Mouse (Mus musculus): ENCODE measurements at regions not wholly inside any gene's neighbourhood (a gene's known extent, or its start where the extent isn't known, plus 50 kb on each side); places are given as distances from the start of the nearest gene placed in this dataset.

- Histone ChIP-seq H3K4me3 (no peak overlapping the region), H3K79me2 (ENCODE audit: control insufficient read depth, insufficient read depth) (no peaks in the 10 kb centered on the region), H3K27me3 (ENCODE audit: control insufficient read depth, insufficient read depth, insufficient read length) (no peaks in the 10 kb centered on the region), H3ac (ENCODE audit: control insufficient read depth, insufficient read length) (no peak overlapping the region), H3K4me2 (ENCODE audit: low read depth) (peak overlapping the region; percentile 51), H3K36me3 (ENCODE audit: control insufficient read depth, insufficient read depth) (no peaks in the 10 kb centered on the region)
- TF ChIP-seq MAX (IDR thresholded peaks at IDR 0.05; ENCODE audit: low read depth) (no peak), E2F4 (IDR thresholded peaks at IDR 0.05; ENCODE audit: insufficient read depth) (no peak), MYOG (IDR thresholded peaks at IDR 0.05; ENCODE audit: control insufficient read depth in 1 of 3, insufficient read depth in 1 of 3, insufficient read length in 2 of 3, low read depth in 2 of 3) (no peak), POLR2A (IDR thresholded peaks at IDR 0.05; ENCODE audit: insufficient read length, low read depth) (no peak), SRF (IDR thresholded peaks at IDR 0.05; ENCODE audit: control insufficient read depth, insufficient read length, low read depth) (no peak), TCF12 (IDR thresholded peaks at IDR 0.05; ENCODE audit: insufficient read depth, poor library complexity, severe bottlenecking) (no peak), MYOD1 (IDR thresholded peaks at IDR 0.05; ENCODE audit: control insufficient read depth in 1 of 3, insufficient read length in 2 of 3, low read depth in 2 of 3) (no peak), USF1 (IDR thresholded peaks at IDR 0.05; ENCODE audit: low read depth) (no peak), TCF3 (IDR thresholded peaks at IDR 0.05; ENCODE audit: insufficient read length, low read depth) (no peak), CEBPB (IDR thresholded peaks at IDR 0.05; ENCODE audit: insufficient read depth, poor library complexity, severe bottlenecking) (no peak), REST (IDR thresholded peaks at IDR 0.05; ENCODE audit: insufficient read depth, insufficient read length) (no peak), POLR2AphosphoS2 (IDR thresholded peaks at IDR 0.05; ENCODE audit: insufficient read length, low read depth) (no peak)
Observed at GRCm38 (mm10) chr12:107808158-107808715, 195.2 kb downstream of the Bcl11b start.

- Histone ChIP-seq H3K4me2 (ENCODE audit: low read depth) (no peak overlapping the region), H3K27me3 (ENCODE audit: control insufficient read depth, insufficient read depth, insufficient read length) (no peaks in the 10 kb centered on the region), H3K79me2 (ENCODE audit: control insufficient read depth, insufficient read depth) (no peaks in the 10 kb centered on the region), H3K4me3 (no peak overlapping the region), H3K36me3 (ENCODE audit: control insufficient read depth, insufficient read depth) (no peaks in the 10 kb centered on the region), H3ac (ENCODE audit: control insufficient read depth, insufficient read length) (no peak overlapping the region)
- TF ChIP-seq REST (IDR thresholded peaks at IDR 0.05; ENCODE audit: insufficient read depth, insufficient read length) (no peak), CEBPB (IDR thresholded peaks at IDR 0.05; ENCODE audit: insufficient read depth, poor library complexity, severe bottlenecking) (no peak), POLR2A (IDR thresholded peaks at IDR 0.05; ENCODE audit: insufficient read length, low read depth) (no peak), SRF (IDR thresholded peaks at IDR 0.05; ENCODE audit: control insufficient read depth, insufficient read length, low read depth) (no peak), MAX (IDR thresholded peaks at IDR 0.05; ENCODE audit: low read depth) (no peak), USF1 (IDR thresholded peaks at IDR 0.05; ENCODE audit: low read depth) (no peak), POLR2AphosphoS2 (IDR thresholded peaks at IDR 0.05; ENCODE audit: insufficient read length, low read depth) (no peak), MYOD1 (IDR thresholded peaks at IDR 0.05; ENCODE audit: control insufficient read depth in 1 of 3, insufficient read length in 2 of 3, low read depth in 2 of 3) (no peak), E2F4 (IDR thresholded peaks at IDR 0.05; ENCODE audit: insufficient read depth) (no peak), TCF3 (IDR thresholded peaks at IDR 0.05; ENCODE audit: insufficient read length, low read depth) (no peak), MYOG (IDR thresholded peaks at IDR 0.05; ENCODE audit: control insufficient read depth in 1 of 3, insufficient read depth in 1 of 3, insufficient read length in 2 of 3, low read depth in 2 of 3) (no peak), TCF12 (IDR thresholded peaks at IDR 0.05; ENCODE audit: insufficient read depth, poor library complexity, severe bottlenecking) (no peak)
Observed at GRCm38 (mm10) chr12:107811231-107811630, 192.2 kb downstream of the Bcl11b start.

- no peaks in the 10 kb centered on the region for H3K79me2 ChIP-seq (ENCODE audit: control insufficient read depth, insufficient read depth)
- no peak overlapping the region for H3K4me3 ChIP-seq
- no peak overlapping the region for H3ac ChIP-seq (ENCODE audit: control insufficient read depth, insufficient read length)
- peak overlapping the region; percentile 69 for H3K4me2 ChIP-seq (ENCODE audit: low read depth)
- H3K27me3 ChIP-seq (ENCODE audit: control insufficient read depth, insufficient read depth, insufficient read length), result no peaks in the 10 kb centered on the region
- no peaks in the 10 kb centered on the region for H3K36me3 ChIP-seq (ENCODE audit: control insufficient read depth, insufficient read depth)
- TF ChIP-seq TCF3 (IDR thresholded peaks at IDR 0.05; ENCODE audit: insufficient read length, low read depth) (no peak), MAX (IDR thresholded peaks at IDR 0.05; ENCODE audit: low read depth) (no peak), REST (IDR thresholded peaks at IDR 0.05; ENCODE audit: insufficient read depth, insufficient read length) (no peak), MYOG (IDR thresholded peaks at IDR 0.05; ENCODE audit: control insufficient read depth in 1 of 3, insufficient read depth in 1 of 3, insufficient read length in 2 of 3, low read depth in 2 of 3) (peak in 2 of 3 experiments; percentile 20 to 47), TCF12 (IDR thresholded peaks at IDR 0.05; ENCODE audit: insufficient read depth, poor library complexity, severe bottlenecking) (no peak), MYOD1 (IDR thresholded peaks at IDR 0.05; ENCODE audit: control insufficient read depth in 1 of 3, insufficient read length in 2 of 3, low read depth in 2 of 3) (peak; percentile 59 to 75 (median 73)), USF1 (IDR thresholded peaks at IDR 0.05; ENCODE audit: low read depth) (no peak), SRF (IDR thresholded peaks at IDR 0.05; ENCODE audit: control insufficient read depth, insufficient read length, low read depth) (no peak)
Observed at GRCm38 (mm10) chr12:107812549-107813335, 190.7 kb downstream of the Bcl11b start.

- Histone ChIP-seq H3K27me3 (ENCODE audit: control insufficient read depth, insufficient read depth, insufficient read length) (no peaks in the 10 kb centered on the region), H3ac (ENCODE audit: control insufficient read depth, insufficient read length) (no peak overlapping the region), H3K4me3 (no peak overlapping the region), H3K79me2 (ENCODE audit: control insufficient read depth, insufficient read depth) (no peaks in the 10 kb centered on the region), H3K36me3 (ENCODE audit: control insufficient read depth, insufficient read depth) (no peaks in the 10 kb centered on the region), H3K4me2 (ENCODE audit: low read depth) (no peak overlapping the region)
- TF ChIP-seq MAX (IDR thresholded peaks at IDR 0.05; ENCODE audit: low read depth) (no peak), REST (IDR thresholded peaks at IDR 0.05; ENCODE audit: insufficient read depth, insufficient read length) (no peak), USF1 (IDR thresholded peaks at IDR 0.05; ENCODE audit: low read depth) (no peak), TCF12 (IDR thresholded peaks at IDR 0.05; ENCODE audit: insufficient read depth, poor library complexity, severe bottlenecking) (no peak), POLR2A (IDR thresholded peaks at IDR 0.05; ENCODE audit: insufficient read length, low read depth) (no peak), MYOD1 (IDR thresholded peaks at IDR 0.05; ENCODE audit: control insufficient read depth in 1 of 3, insufficient read length in 2 of 3, low read depth in 2 of 3) (no peak), TCF3 (IDR thresholded peaks at IDR 0.05; ENCODE audit: insufficient read length, low read depth) (no peak), MYOG (IDR thresholded peaks at IDR 0.05; ENCODE audit: control insufficient read depth in 1 of 3, insufficient read depth in 1 of 3, insufficient read length in 2 of 3, low read depth in 2 of 3) (no peak), SRF (IDR thresholded peaks at IDR 0.05; ENCODE audit: control insufficient read depth, insufficient read length, low read depth) (no peak), CEBPB (IDR thresholded peaks at IDR 0.05; ENCODE audit: insufficient read depth, poor library complexity, severe bottlenecking) (no peak), POLR2AphosphoS2 (IDR thresholded peaks at IDR 0.05; ENCODE audit: insufficient read length, low read depth) (no peak), E2F4 (IDR thresholded peaks at IDR 0.05; ENCODE audit: insufficient read depth) (no peak)
Observed at GRCm38 (mm10) chr12:107814926-107815325, 188.5 kb downstream of the Bcl11b start.
